10 mouse cellular contexts compared by ENCODE assay signal in the genomic region with DNA sequence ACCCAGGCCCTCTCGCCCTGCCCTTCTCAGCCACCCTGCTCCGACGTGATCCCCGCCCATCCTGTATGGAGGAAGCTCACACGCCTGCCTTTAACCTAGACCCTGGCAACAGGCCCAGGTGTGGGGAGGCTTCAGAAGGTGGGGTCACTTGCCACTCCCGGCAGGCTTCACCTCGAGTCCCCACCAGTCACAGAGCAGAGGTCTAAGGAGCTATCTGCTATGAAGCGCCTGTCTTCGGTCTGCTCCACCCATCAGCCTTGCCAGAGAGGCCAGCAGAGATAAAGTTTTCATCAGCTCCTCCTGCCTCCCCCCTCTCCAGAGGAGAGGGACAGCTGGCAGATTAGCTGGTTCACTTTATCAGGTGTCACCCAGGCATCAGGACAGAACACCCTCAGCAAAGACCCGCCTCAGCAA. TPM values are rescaled to one million over a fixed set of nuclear protein-coding genes. Genes with fewer than 3 reads are reported as not detected.
DNase-seq lines count a peak whose midpoint lies in the region; ATAC-seq lines count a peak whose summit lies in the region.
"Had no signal": no experiment of that assay in that cellular context is flagged by ENCODE, and none has a peak within 500 bp of the region (broad histone marks: within the 10 kb centered on the region; RNA-seq: fewer than 3 reads in every experiment).

No protein-coding gene starts in this region.

- H3K4me2 ChIP-seq in liver, embryonic 12.5 days: peak overlapping the region; percentile 99
- H3K4me2 ChIP-seq: limb, embryonic 12.5 days had no signal

- 11% methylated on average over 10 of the region's 10 CpGs for WGBS in liver, embryonic 12.5 days (ENCODE audit: insufficient replicate concordance)

- peak; percentile 30 for DNase-seq in adrenal gland, postnatal 10 days
- no peak for DNase-seq in adrenal gland, postnatal 25 days
- peak; percentile 81 for DNase-seq in spleen, adult 12 weeks (ENCODE audit: low spot score)
- DNase-seq in spleen, adult 18-20 months: no peak
- DNase-seq in yolk sac, embryonic 10.5 days (ENCODE audit: low spot score): peak; percentile 52
- no peak for DNase-seq in embryo, embryonic 9.5 days (ENCODE audit: extremely low spot score)
- DNase-seq in frontal cortex, postnatal 14 days (ENCODE audit: low spot score in 2 of 2): no peak

- peaks cover 76% of the 10 kb centered on the region for H3K36me3 ChIP-seq in liver, embryonic 12.5 days
- H3K36me3 ChIP-seq: limb, embryonic 12.5 days had no signal

- no peaks in the 10 kb centered on the region for H3K27me3 ChIP-seq in liver, embryonic 12.5 days (replicated peaks)
- H3K27me3 ChIP-seq: limb, embryonic 12.5 days had no signal

- peak overlapping the region; percentile 100 for H3K27ac ChIP-seq in liver, embryonic 12.5 days
- H3K27ac ChIP-seq: limb, embryonic 12.5 days had no signal

- peak overlapping the region; percentile 98 for H3K4me3 ChIP-seq in liver, embryonic 12.5 days
- H3K4me3 ChIP-seq: limb, embryonic 12.5 days; myocyte had no signal

- peaks cover 88% of the 10 kb centered on the region for H3K4me1 ChIP-seq in liver, embryonic 12.5 days

- ATAC-seq in liver, embryonic 12.5 days: peak; percentile 86

- peak overlapping the region; percentile 99 for H3K9ac ChIP-seq in liver, embryonic 12.5 days
- H3K9ac ChIP-seq: limb, embryonic 12.5 days had no signal

- H3K9me3 ChIP-seq in liver, embryonic 12.5 days (replicated peaks): no peaks in the 10 kb centered on the region
- H3K9me3 ChIP-seq: limb, embryonic 12.5 days had no signal

RNA-seq across cellular contexts. Expression of a gene that starts 4.2 kb away (rescaled TPM):
- total RNA-seq in adrenal gland, postnatal 10 days (2021): 10 to 100 TPM; 14.0 to 22.7 TPM
- total RNA-seq in adrenal gland, postnatal 25 days (2021): 16.9 and 21.8 TPM in 2 replicates
- 18.6 and 20.6 TPM in 2 replicates for polyA plus RNA-seq in liver, embryonic 12.5 days (2016; fragmentation: Nextera tagmentation; extraction: Ambion mirVana)

RNA-seq across cellular contexts. Expression of a gene that starts 5.3 kb away (rescaled TPM):
- total RNA-seq in adrenal gland, postnatal 10 days (2021): 10 to 100 TPM; 40.8 to 45.8 TPM
- 49.8 and 56.3 TPM in 2 replicates for total RNA-seq in adrenal gland, postnatal 25 days (2021)
- 213 and 219 TPM in 2 replicates for polyA plus RNA-seq in liver, embryonic 12.5 days (2016; fragmentation: Nextera tagmentation; extraction: Ambion mirVana)

RNA-seq across cellular contexts. Expression of a gene that starts 47.1 kb away (rescaled TPM):
- 10 to 100 TPM; 65.3 to 75.2 TPM for total RNA-seq in adrenal gland, postnatal 10 days (2021)
- total RNA-seq in adrenal gland, postnatal 25 days (2021): 85.3 and 91.7 TPM in 2 replicates
- polyA plus RNA-seq in liver, embryonic 12.5 days (2016; fragmentation: Nextera tagmentation; extraction: Ambion mirVana): 75.5 and 76.8 TPM in 2 replicates

RNA-seq across cellular contexts. Expression of a gene that starts 56.5 kb away (rescaled TPM):
- total RNA-seq in adrenal gland, postnatal 10 days (2021): 10 to 100 TPM; 16.6 to 20.0 TPM
- 14.5 and 15.9 TPM in 2 replicates for total RNA-seq in adrenal gland, postnatal 25 days (2021)
- polyA plus RNA-seq in liver, embryonic 12.5 days (2016; fragmentation: Nextera tagmentation; extraction: Ambion mirVana): 7.6 TPM in 2 replicates

RNA-seq across cellular contexts. Expression of a gene that starts 56.6 kb away (rescaled TPM):
- total RNA-seq in adrenal gland, postnatal 10 days (2021): 1 to 10 TPM; 7.1 to 8.3 TPM
- total RNA-seq in adrenal gland, postnatal 25 days (2021): 10.5 and 11.8 TPM in 2 replicates
- polyA plus RNA-seq in liver, embryonic 12.5 days (2016; fragmentation: Nextera tagmentation; extraction: Ambion mirVana): 2.6 and 3.2 TPM in 2 replicates

Comparison
In these comparisons a context has a peak if more than half of its experiments do, and no peak if none do; other contexts are left out.
1. DNase-seq: peak in adrenal gland, postnatal 10 days (single experiment), spleen, adult 12 weeks (single experiment) and yolk sac, embryonic 10.5 days (single experiment); none in adrenal gland, postnatal 25 days (single experiment), spleen, adult 18-20 months (0 of 2), embryo, embryonic 9.5 days (single experiment) and frontal cortex, postnatal 14 days (0 of 2).